ENCODE assay signal across 9 mouse cellular contexts in the genomic region with DNA sequence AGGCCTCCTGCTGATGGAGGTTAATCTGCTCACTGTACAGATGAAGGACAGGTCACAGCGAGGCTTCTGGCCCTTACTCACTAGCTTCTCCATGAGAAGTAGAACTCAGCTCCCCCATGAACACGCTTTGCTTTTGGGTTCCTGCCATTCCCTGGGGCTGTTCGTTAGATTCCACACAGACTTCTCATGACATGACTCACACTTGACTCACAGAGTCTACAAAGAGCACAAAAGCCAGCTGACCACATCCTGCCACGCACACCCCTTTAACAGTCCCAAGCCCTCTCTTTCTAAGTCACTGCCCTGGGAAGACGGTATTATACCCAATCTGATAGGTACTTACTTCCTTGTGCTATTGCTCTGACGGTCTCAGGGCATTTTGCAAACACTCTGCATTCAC.
DNase-seq lines count a peak whose midpoint lies in the region; ATAC-seq and TF ChIP-seq lines count a peak whose summit lies in the region.
"Had no signal": no experiment of that assay in that cellular context is flagged by ENCODE, and none has a peak within 500 bp of the region (broad histone marks: within the 10 kb centered on the region; RNA-seq: fewer than 3 reads in every experiment).

No protein-coding gene starts in this region.

- H3K4me2 ChIP-seq in lung, embryonic 16.5 days (ENCODE audit: low read depth, low read length) = no peak overlapping the region
- H3K4me2 ChIP-seq in stomach, embryonic 14.5 days (replicated peaks; ENCODE audit: low read depth, low read length) = no peak overlapping the region
- H3K4me2 ChIP-seq in forebrain, embryonic 12.5 days = no peak overlapping the region

- H3K27ac ChIP-seq in lung, embryonic 16.5 days (ENCODE audit: low read length) = no peak overlapping the region
- H3K27ac ChIP-seq in stomach, embryonic 14.5 days (ENCODE audit: low read length) = no peak overlapping the region
- no peak overlapping the region for H3K27ac ChIP-seq in forebrain, embryonic 12.5 days

- TF ChIP-seq CTCF in Patski (IDR thresholded peaks at IDR 0.05) = no peak

- H3K9ac ChIP-seq in lung, embryonic 16.5 days (ENCODE audit: low read length) = no peak overlapping the region
- no peak overlapping the region for H3K9ac ChIP-seq in stomach, embryonic 14.5 days (replicated peaks; ENCODE audit: low read depth, low read length)
- no peak overlapping the region for H3K9ac ChIP-seq in forebrain, embryonic 12.5 days

- no peaks in the 10 kb centered on the region for H3K27me3 ChIP-seq in lung, embryonic 16.5 days (ENCODE audit: control insufficient read depth, insufficient read depth, low read depth, low read length)
- no peaks in the 10 kb centered on the region for H3K27me3 ChIP-seq in Patski
- H3K27me3 ChIP-seq in stomach, embryonic 14.5 days (ENCODE audit: control insufficient read depth, insufficient read depth, low read length) = no peaks in the 10 kb centered on the region
- H3K27me3 ChIP-seq in forebrain, embryonic 12.5 days = no peaks in the 10 kb centered on the region

- DNase-seq in lung, postnatal 4 days = no peak
- peak; percentile 99 for DNase-seq in Patski (ENCODE audit: low read depth, low spot score)
- DNase-seq in heart, adult 8-10 months (ENCODE audit: low spot score) = peak; percentile 51
- no peak for DNase-seq in cerebellum, postnatal 36 days
- DNase-seq: gastrocnemius, postnatal 25 days had no signal

- H3K36me3 ChIP-seq in lung, embryonic 16.5 days (ENCODE audit: control insufficient read depth, insufficient read depth, low read length) = no peaks in the 10 kb centered on the region
- H3K36me3 ChIP-seq in stomach, embryonic 14.5 days (ENCODE audit: control insufficient read depth, insufficient read depth, low read length) = no peaks in the 10 kb centered on the region
- H3K36me3 ChIP-seq in forebrain, embryonic 12.5 days (replicated peaks) = no peaks in the 10 kb centered on the region

- CTCF ChIA-PET in Patski (lab: Charles Lee) = interaction anchor here (1.5 kb wide), 2 partner anchors 19 to 29 kb away, joined by 4 to 7 read pairs; no protein-coding TSS in a partner anchor

- no peaks in the 10 kb centered on the region for H3K4me1 ChIP-seq in lung, embryonic 16.5 days (replicated peaks; ENCODE audit: control insufficient read depth, insufficient read depth, low read length)
- no peaks in the 10 kb centered on the region for H3K4me1 ChIP-seq in stomach, embryonic 14.5 days (ENCODE audit: control insufficient read depth, insufficient read depth, low read length)
- H3K4me1 ChIP-seq in forebrain, embryonic 12.5 days = peaks cover 13% of the 10 kb centered on the region; the same call in 1 of the 2 replicates

- no peak overlapping the region for H3K4me3 ChIP-seq in lung, embryonic 16.5 days (ENCODE audit: low read length)
- no peak overlapping the region for H3K4me3 ChIP-seq in stomach, embryonic 14.5 days (ENCODE audit: low read depth, low read length)
- H3K4me3 ChIP-seq in forebrain, embryonic 12.5 days (replicated peaks) = no peak overlapping the region

- POLR2A ChIA-PET in Patski (lab: Charles Lee) = interaction anchor here (0.6 kb wide), 1 partner anchor 219 kb away, joined by 3 read pairs; no protein-coding TSS in a partner anchor

- WGBS in lung, embryonic 16.5 days = 59% methylated on average over 6 of the region's 6 CpGs
- 54% methylated on average over 6 of the region's 6 CpGs for WGBS in stomach, embryonic 14.5 days
- 48% methylated on average over 6 of the region's 6 CpGs for WGBS in forebrain, embryonic 12.5 days

- in situ Hi-C loops in Patski (cut with MboI; ENCODE audit: low pct_unique_long_range_greater_than_20kb) = loop anchor here (25.0 kb wide), 1 partner anchor 614 kb away; a partner anchor contains a TSS

- H3K9me3 ChIP-seq in lung, embryonic 16.5 days (ENCODE audit: control insufficient read depth, low read length) = no peaks in the 10 kb centered on the region
- H3K9me3 ChIP-seq in stomach, embryonic 14.5 days (ENCODE audit: control insufficient read depth, low read depth, low read length) = no peaks in the 10 kb centered on the region
- no peaks in the 10 kb centered on the region for H3K9me3 ChIP-seq in forebrain, embryonic 12.5 days

- ATAC-seq in lung, embryonic 16.5 days (ENCODE audit: low read depth) = peak; percentile 26; the same call in 1 of the 2 replicates
- peak; percentile 99 for ATAC-seq in Patski
- ATAC-seq in stomach, embryonic 14.5 days (ENCODE audit: insufficient number of reproducible peaks, insufficient read depth, low FRiP score, low read depth) = peak; percentile 87
- no peak for ATAC-seq in frontal cortex, adult (ENCODE audit: low TSS enrichment)
- no peak for ATAC-seq in forebrain, embryonic 12.5 days (ENCODE audit: low FRiP score)

Comparison
In these comparisons a context has a peak if more than half of its experiments do, and no peak if none do; other contexts are left out.
1. ATAC-seq: peak in lung, embryonic 16.5 days (single experiment), Patski (single experiment) and stomach, embryonic 14.5 days (single experiment); none in frontal cortex, adult (single experiment) and forebrain, embryonic 12.5 days (single experiment).
2. DNase-seq: peak in Patski (single experiment) and heart, adult 8-10 months (single experiment); none in lung, postnatal 4 days (0 of 2) and cerebellum, postnatal 36 days (0 of 2).